Mouse (Mus musculus) urinary bladder, postnatal 25 days (tissue): ENCODE data around the gene Brsk2.

Experiments
- DNase-seq: peaks from one replicate; pipeline ENCODE4 v3.0.0; 2022; ENCODE audit warnings: low spot score

Gene Brsk2

GRCm38 (mm10) chr7:142025926-142026325 is 76.4 kb downstream of the Brsk2 start:
- no peak for DNase-seq

- no peak for DNase-seq
Measured at GRCm38 (mm10) chr7:142030073-142030472, 80.5 kb downstream of the Brsk2 start.

DNA sequence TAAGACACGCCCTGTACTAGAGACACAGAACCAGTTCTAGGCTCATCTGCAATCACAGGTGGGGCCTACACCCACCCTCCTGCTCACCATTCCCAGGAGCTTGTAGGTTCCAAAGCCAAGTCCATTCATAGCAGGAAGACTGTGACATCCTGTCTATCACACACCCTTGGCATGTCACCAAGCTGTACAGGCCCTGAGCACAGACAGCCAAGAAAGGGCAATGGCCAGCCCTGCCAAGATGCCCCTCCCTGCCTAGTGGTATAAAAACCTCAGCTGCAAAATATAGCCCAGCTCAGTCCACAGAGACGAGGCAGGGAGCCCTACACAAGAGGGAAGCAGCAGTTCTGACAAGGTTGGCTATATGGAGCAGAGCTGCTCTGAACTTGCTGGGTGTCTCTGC is 84.6 kb downstream of the Brsk2 start:
- DNase-seq, result no peak

- no peak for DNase-seq
Measured at GRCm38 (mm10) chr7:142035048-142035811, 85.7 kb downstream of the Brsk2 start.

GRCm38 (mm10) chr7:142037553-142038170 is 88.1 kb downstream of the Brsk2 start:
- DNase-seq, result no peak

GRCm38 (mm10) chr7:142040756-142041155 is 91.2 kb downstream of the Brsk2 start:
- DNase-seq, result no peak

DNA sequence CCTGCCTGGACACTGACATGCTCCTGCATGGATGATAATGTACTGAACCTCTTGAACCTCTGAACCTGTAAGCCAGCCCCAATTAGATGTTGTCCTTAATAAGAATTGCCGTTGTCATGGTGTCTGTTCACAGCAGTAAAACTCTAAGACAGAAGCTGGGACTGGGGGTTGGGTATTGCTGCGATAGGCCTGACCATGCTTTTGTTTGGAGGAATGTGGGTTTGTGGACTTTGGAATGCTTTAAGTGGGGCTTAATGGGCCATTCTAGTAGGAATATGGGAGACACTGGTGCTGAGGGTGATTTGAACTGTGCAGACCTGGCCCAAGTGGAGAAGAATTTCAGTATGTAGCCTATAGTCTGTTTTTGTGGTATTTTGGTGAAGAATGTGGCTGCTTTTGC is 95.8 kb downstream of the Brsk2 start:
- DNase-seq, result no peak

- DNase-seq, result no peak
Measured at GRCm38 (mm10) chr7:142045932-142046331, 96.4 kb downstream of the Brsk2 start.

- DNase-seq, result no peak
Measured at GRCm38 (mm10) chr7:142050536-142050935, 101.0 kb downstream of the Brsk2 start.
